19 mouse cellular contexts compared by ENCODE assay signal in the genomic region with DNA sequence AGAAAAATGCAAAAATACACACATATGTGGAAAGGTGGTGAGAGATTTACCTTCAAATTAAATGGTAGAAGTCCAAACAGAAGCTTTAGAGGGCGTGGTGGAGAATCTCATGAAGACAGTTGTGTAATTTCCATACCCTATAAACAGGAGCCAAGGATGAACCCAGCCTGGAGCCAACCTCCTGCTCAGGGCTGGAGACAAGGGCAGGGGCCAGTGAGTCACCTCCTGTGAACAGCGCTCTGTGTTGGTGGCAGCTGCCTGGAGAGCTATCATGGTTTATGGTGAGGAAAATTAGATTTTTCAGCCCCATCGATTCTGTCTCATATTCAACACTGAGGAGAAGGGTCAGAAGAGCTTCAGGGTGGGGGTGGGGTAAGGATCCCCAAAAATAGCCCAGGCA.
DNase-seq lines count a peak whose midpoint lies in the region; ATAC-seq lines count a peak whose summit lies in the region.
"Had no signal": no experiment of that assay in that cellular context is flagged by ENCODE, and none has a peak within 500 bp of the region (broad histone marks: within the 10 kb centered on the region; RNA-seq: fewer than 3 reads in every experiment).

No protein-coding gene starts in this region.

- no peak overlapping the region for H3K4me3 ChIP-seq in neural tube, embryonic 15.5 days (replicated peaks)
- H3K4me3 ChIP-seq: embryonic facial prominence, embryonic 10.5 days; embryonic facial prominence, embryonic 12.5 days; forebrain, embryonic 13.5 days; forebrain, embryonic 15.5 days had no signal

- no peak overlapping the region for H3K9ac ChIP-seq in neural tube, embryonic 15.5 days (replicated peaks)
- H3K9ac ChIP-seq: embryonic facial prominence, embryonic 12.5 days; forebrain, embryonic 13.5 days; forebrain, embryonic 15.5 days; forebrain, postnatal 0 days had no signal

- ATAC-seq in cerebellum, adult (ENCODE audit: insufficient number of reproducible peaks, low FRiP score, low TSS enrichment), result no peak; the same call in 1 of the 2 replicates
- peak; percentile 53; the same call in 1 of the 2 replicates for ATAC-seq in neural tube, embryonic 15.5 days (ENCODE audit: low FRiP score)
- ATAC-seq: activated CD4-positive, CD25-positive, alpha-beta regulatory T cell, adult 4 months; forebrain, embryonic 13.5 days; forebrain, embryonic 15.5 days; forebrain, postnatal 0 days; Patski had no signal

- H3K4me1 ChIP-seq in neural tube, embryonic 15.5 days, result 0 out of 2 replicates have a peak, but pooled peaks cover 3% of the 10 kb centered on the region
- H3K4me1 ChIP-seq: embryonic facial prominence, embryonic 10.5 days; embryonic facial prominence, embryonic 12.5 days; forebrain, embryonic 13.5 days; forebrain, embryonic 15.5 days had no signal

- no peaks in the 10 kb centered on the region for H3K27me3 ChIP-seq in neural tube, embryonic 15.5 days (replicated peaks)
- H3K27me3 ChIP-seq: embryonic facial prominence, embryonic 12.5 days; forebrain, embryonic 13.5 days; forebrain, embryonic 15.5 days; Patski had no signal

- peak; percentile 37 to 44 for DNase-seq in cerebellum, postnatal 14 days
- DNase-seq in left cerebral cortex, postnatal 4 days, result peak; percentile 23
- DNase-seq in left cerebral cortex, postnatal 14 days (ENCODE audit: low spot score in 2 of 2), result no peak
- DNase-seq in retina, embryonic 14.5 days (ENCODE audit: low spot score), result peak; percentile 9
- DNase-seq in retina, postnatal 1 day, result no peak
- no peak for DNase-seq in thymus, postnatal 4 days
- DNase-seq: adrenal gland, adult 8-10 months; cerebellum, adult 11 months; cerebellum, adult 2 months; cerebellum, adult 9-10 months; forebrain, postnatal 0 days had no signal

- intact Hi-C loops in left cerebral cortex, postnatal 4 days (cut with DNase I), result no loop called here
- intact Hi-C loops in left cerebral cortex, postnatal 14 days (cut with DNase I), result no loop called here

- H3K4me2 ChIP-seq in neural tube, embryonic 15.5 days, result no peak overlapping the region
- H3K4me2 ChIP-seq: embryonic facial prominence, embryonic 12.5 days; forebrain, embryonic 13.5 days; forebrain, embryonic 15.5 days had no signal

- 0 out of 2 replicates have a peak overlapping the region, but pooled peaks have one; percentile 28 for H3K27ac ChIP-seq in neural tube, embryonic 15.5 days (replicated peaks)
- H3K27ac ChIP-seq: embryonic facial prominence, embryonic 10.5 days; embryonic facial prominence, embryonic 12.5 days; forebrain, embryonic 13.5 days; forebrain, embryonic 15.5 days had no signal

- WGBS in neural tube, embryonic 15.5 days, result 40% methylated on average over 3 of the region's 3 CpGs

- H3K36me3 ChIP-seq in neural tube, embryonic 15.5 days, result no peaks in the 10 kb centered on the region
- H3K36me3 ChIP-seq: embryonic facial prominence, embryonic 10.5 days; embryonic facial prominence, embryonic 12.5 days; forebrain, embryonic 15.5 days had no signal

- no peaks in the 10 kb centered on the region for H3K9me3 ChIP-seq in neural tube, embryonic 15.5 days (replicated peaks)
- H3K9me3 ChIP-seq: embryonic facial prominence, embryonic 10.5 days; embryonic facial prominence, embryonic 12.5 days; forebrain, embryonic 13.5 days; forebrain, embryonic 15.5 days had no signal

Comparison
In these comparisons a context has a peak if more than half of its experiments do, and no peak if none do; other contexts are left out.
1. DNase-seq: peak in cerebellum, postnatal 14 days (2 of 2), left cerebral cortex, postnatal 4 days (single experiment) and retina, embryonic 14.5 days (single experiment); none in left cerebral cortex, postnatal 14 days (0 of 2), retina, postnatal 1 day (single experiment) and thymus, postnatal 4 days (single experiment).